Mouse (Mus musculus) left cerebral cortex, postnatal 14 days (tissue): ENCODE measurements around the gene Zfp385c. TPM values are rescaled to one million over a fixed set of nuclear protein-coding genes. Genes with fewer than 3 reads are reported as not detected.
"Not testable (repeated sequence)": the region's sequence is repeated elsewhere in the genome, so short reads cannot be mapped to it uniquely, and the experiment has no call there.

ENCODE experiments used
- DNase-seq, 2 experiments: peaks; one replicate each; pipeline ENCODE4 v3.0.0; 2021 to 2022; ENCODE audit warnings: low spot score in 2 of 2, mixed read lengths in 1 of 2
- intact Hi-C: fragments of 180-260 bp; cut with DNase I; formaldehyde crosslinking; loops from one replicate; pipeline ENCODE4 v1.15.1; 2025
- total RNA-seq, 2 experiments: library from RNA; stranded (reverse); gene quantifications; 2 replicates each; pipeline ENCODE4 v1.2.3; 2021

Zfp385c gene
- total RNA-seq, 2 experiments from 2014 or later, result 0.19 to 0.33 TPM

- DNase-seq, result peak in 1 of 2 experiments; percentile 26
- intact Hi-C loops, result no loop called here
These were observed 46.0 kb downstream of the Zfp385c start for GRCm38 (mm10) chr11:100646265-100646664.

DNA sequence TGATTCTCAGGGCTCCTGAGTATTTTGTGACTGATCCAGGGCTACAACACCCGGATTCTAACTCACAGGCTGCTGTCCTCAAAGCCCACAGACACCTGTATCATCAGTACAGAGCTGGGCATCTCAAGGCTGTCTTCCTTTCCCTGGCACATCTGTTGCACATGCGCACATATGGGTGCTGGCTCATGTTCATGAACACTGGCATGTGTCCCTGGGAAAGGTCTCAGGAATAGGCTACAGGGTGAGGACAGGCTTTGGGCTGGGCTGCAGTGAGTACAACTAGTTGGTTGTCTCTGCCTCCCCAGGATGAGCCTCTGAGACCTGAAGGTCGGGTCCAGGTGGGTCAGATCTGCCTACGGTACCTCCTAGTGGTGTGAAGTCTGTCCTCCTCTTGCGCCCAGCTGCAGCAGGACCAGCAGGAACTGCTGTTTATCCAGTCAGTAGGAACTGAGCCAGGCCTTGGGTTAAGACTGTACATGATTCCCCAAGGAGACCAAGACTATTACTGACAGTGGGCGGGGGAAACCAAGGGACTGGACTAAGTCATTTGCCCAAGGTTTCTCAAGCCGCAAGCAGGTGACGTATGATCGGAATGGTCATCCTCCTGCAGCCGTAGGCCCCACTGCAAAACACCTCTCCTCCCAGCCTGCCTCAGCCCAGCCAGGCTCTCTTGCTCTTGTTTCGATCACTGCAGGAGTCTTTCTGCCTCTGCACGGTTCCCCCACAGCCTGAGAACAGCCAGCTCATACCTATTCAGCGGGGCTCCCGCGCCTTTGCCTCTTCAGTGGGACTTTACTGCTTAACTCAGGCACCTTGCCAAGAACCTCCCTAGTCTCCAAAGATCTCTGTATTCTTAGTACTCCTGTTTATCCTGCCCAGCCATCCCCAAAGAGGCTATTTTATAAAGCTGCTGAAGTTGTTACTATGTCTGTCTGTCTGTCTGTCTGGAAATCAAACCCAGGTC lies 48.4 kb downstream of the Zfp385c start:
- intact Hi-C loops, result no loop called here
- DNase-seq, result peak; percentile 56 to 65

DNA sequence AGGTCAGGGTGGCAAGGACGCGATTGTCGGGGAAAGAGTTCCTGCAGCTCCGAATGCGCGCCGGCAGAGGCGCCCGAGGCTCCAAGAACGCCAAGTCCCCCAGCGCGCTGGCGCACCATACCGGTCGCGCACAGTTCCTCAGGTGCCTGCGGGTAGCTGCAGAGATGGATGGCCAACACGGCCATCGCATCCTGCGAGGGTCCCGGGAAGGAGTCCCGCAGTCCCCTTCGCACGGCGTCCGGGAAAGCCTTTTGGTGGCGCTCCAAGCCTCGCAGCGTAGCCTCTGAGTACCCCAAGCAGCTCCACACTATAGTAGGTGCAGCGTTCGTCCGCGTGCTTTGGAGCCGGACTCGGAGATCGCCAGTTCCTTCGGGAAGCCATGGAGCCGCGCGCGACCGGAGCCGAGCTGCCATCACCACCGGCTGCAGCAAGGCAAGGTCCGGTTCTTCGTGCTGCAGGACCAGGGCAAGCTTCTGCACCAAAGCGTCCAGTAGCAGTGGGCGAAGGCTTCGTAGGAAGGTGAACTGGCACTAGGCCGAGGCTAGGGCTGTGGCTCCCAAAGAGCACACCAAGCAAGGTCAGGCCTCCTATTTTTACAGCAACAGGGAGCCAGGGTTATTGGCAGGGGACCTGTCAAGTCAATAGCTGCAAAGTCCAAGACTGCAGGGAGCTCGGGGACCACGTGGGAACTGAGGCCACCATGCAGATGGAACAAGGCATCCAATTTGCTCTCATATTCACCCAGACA lies 51.9 kb downstream of the Zfp385c start:
- DNase-seq, result peak; percentile 37 to 62
- intact Hi-C loops, result no loop called here

DNA sequence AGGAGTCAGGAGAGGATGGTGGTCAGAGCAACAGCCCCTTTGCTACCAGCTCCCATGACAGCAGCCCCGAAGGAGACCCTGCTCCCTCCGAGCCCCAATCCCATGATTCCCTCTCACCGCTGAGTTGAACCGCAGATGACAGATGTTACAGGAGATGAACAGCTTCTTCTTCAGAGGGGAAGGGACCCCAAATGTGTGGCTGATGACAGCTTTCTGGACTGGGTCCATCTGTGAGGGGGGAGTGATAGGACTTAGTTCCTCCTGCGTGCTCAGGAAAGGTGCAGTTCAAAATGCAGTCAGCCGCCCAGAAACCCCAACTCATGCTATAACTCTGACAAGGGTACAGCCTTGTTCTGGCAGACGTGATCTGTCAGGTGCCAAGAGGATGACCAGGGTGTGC lies 57.7 kb downstream of the Zfp385c start:
- no peak for DNase-seq
- intact Hi-C loops, result no loop called here

DNA sequence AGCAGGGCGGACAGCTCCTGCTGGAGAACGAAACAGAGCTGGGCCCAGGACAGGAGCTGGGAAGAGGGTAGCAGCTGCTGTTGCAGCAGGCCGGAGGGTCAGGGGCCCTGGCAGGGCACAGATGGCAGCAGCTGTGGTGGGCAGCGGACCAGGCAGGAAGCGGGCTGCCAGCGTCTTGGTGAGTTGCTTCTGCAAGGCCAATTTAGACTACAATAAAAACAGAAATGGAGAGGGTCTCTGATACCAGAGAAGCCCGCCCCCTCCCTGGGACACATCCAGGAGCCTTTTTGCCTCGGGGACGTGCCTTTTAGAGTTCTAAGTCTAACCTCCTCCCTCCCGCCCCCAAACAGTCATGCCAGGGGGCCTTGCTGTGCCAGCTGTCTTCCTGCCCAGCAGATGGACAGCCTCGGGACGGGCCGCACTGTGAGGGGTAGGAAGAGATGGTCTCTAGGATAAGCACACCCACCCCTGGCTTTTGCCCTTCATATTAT lies 63.3 kb downstream of the Zfp385c start:
- intact Hi-C loops, result loop anchor here (2.0 kb wide), 1 partner anchor 74 kb away; no protein-coding TSS in a partner anchor
- DNase-seq, result no peak

DNA sequence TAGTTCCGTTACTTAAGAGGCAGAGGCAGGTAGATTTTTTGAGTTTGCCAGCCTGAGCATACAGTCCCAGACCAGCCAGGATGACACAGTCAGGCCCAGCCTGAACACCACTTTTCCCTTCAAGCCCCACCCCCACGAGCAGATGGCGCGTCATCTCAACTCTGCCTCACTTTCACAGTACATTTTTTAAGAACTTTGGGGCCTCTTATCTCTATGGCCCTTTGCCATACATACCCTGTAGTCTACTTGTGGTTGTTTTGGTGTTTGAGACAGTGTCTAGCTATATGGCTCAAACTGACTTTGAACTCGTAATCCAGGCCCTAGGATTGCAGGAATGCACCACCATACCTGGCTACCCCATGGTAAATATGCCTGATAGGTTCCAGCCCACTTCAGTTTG lies 64.2 kb downstream of the Zfp385c start:
- intact Hi-C loops, result loop anchor here (2.0 kb wide), 1 partner anchor 75 kb away; no protein-coding TSS in a partner anchor
- DNase-seq, result no peak

DNA sequence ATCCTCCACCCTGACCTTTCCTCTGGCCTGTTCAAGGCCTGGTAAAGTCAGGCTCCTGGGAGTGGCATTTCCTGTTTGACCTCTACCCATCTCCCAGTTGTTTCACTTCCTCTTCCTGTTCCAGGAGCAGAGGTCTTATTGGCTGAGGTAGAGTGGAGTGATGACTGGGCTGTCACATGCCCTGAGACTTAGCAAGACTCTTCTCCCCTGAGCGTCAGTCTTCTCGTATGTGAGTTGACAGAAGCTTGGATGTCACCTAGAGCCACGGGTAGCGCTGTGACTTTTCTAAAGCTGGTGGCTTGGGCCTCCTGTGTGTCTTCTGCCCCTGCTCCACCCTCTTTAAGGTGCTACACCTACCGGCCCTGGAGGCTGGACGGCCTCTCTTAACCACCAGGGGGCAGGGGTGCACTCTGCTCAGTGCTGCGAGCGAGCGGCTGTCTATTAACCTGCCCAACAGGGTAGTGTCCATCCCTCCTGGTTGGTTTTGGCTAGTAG lies 65.5 kb downstream of the Zfp385c start:
- peak; percentile 71 to 75 for DNase-seq
- intact Hi-C loops, result loop anchor here (2.0 kb wide), 1 partner anchor 68 kb away; no protein-coding TSS in a partner anchor

DNA sequence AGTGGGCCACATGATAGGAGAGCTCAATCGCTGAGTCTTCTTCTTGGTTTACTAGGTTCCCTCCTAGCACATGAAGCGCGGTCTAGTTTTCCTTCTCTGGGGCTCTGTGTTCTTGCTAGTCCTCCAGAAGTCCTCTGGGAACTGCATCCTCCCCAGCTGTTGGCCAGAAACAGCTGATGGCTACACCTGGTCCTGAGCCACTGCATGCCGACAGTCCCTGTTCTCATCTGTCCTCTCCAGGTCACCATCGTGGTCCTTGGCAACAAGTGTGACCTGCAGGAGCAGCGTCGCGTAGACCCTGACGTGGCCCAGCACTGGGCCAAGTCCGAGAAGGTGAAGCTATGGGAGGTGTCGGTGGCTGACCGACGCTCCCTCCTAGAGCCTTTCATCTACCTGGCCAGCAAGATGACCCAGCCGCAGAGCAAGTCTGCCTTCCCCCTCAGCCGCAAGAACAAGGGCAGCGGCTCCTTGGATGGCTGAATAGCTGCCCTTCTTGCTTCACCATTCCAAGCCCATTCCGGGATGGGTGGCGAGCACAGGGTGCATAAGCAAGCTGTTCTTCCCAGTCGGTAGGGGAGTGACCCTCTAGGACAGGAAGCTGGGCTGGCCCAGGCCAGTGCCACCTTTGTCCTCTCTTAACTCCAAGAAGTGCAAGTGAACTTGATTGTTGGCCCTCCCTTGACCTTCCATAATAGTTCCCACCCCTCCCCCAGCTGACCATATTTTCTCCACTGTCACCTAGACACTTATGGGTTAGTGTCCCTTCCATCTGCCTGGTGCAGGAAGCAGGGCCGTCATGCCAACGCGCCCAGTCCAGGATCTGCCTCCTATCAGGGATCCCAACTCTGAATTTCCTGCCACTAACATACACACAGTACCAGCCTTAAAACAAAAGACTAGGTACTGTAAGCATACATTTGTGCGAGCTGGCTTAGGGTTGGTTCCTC lies 66.2 kb downstream of the Zfp385c start:
- DNase-seq, result no peak
- intact Hi-C loops, result loop anchor here (2.0 kb wide), 1 partner anchor 69 kb away; no protein-coding TSS in a partner anchor

- no peak for DNase-seq
- intact Hi-C loops, result no loop called here
These were observed 68.4 kb downstream of the Zfp385c start for GRCm38 (mm10) chr11:100623867-100624266.

GRCm38 (mm10) chr11:100622714-100623113 lies 69.5 kb downstream of the Zfp385c start:
- intact Hi-C loops, result no loop called here
- DNase-seq, result peak; percentile 96 to 97

DNA sequence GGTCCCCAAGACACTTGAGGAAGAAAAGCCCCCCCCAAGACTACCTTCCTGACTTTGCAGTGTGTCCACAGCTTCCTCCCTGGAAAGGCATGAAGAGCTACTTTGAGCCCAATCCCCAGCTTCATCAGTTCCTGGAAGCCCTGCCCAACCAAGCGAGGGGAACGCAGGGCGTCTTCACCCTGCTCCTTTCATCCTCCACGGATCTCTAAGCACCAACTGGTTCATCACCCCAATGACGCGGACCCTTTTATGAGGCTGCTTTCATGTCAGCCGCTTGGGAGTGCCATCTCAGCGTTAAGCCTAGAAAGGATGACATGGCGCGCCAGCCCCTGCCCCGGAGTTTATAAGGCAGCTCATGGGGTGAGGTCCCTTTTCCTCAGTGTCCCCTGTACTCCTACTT lies 72.3 kb downstream of the Zfp385c start, which contains the start of gene Dnajc7:
Gene Dnajc7 (minus strand): TSS at position 187 of the 400 bp plus-strand sequence.
- no peak for DNase-seq
- intact Hi-C loops, result loop anchor here (5.0 kb wide), 1 partner anchor 43 kb away; no protein-coding TSS in a partner anchor

GRCm38 (mm10) chr11:100619485-100619975 lies 72.7 kb downstream of the Zfp385c start:
- peak; percentile 97 for DNase-seq
- intact Hi-C loops, result loop anchor here (5.0 kb wide), 1 partner anchor 42 kb away; no protein-coding TSS in a partner anchor

GRCm38 (mm10) chr11:100618761-100619484 lies 73.3 kb downstream of the Zfp385c start, which contains the start of gene Nkiras2:
Gene Nkiras2, plus strand, starts transcription at chr11:100619244.
- intact Hi-C loops, result loop anchor here (5.0 kb wide), 1 partner anchor 42 kb away; no protein-coding TSS in a partner anchor
- DNase-seq, result peak; percentile 63 to 71

- DNase-seq, result no peak
These were observed 74.8 kb downstream of the Zfp385c start for GRCm38 (mm10) chr11:100617480-100617879.

DNA sequence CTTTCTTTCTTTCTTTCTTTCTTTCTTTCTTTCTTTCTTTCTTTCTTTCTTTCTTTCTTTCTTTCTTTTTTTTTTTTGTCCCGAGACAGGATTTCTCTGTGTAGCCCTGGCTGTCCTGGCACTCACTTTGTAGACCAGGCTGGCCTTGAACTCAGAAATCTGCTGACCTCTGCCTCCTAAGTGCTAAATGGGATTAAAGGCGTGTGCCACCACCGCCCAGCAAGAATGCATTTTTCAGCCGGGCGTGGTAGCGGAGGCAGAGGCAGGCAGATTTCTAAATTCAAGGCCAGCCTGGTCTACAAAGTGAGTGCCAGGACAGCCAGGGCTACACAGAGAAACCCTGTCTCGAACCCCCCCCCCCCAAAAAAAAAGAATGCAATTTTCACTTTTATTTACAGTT lies 75.4 kb downstream of the Zfp385c start:
- DNase-seq, result not testable (repeated sequence)
- intact Hi-C loops, result loop anchor here (5.0 kb wide), 1 partner anchor 40 kb away; no protein-coding TSS in a partner anchor

More at GRCm38 (mm10) chr11:100617480-100617879, 74.8 kb downstream of the Zfp385c start:
- intact Hi-C loops, result loop anchor here (5.0 kb wide), 1 partner anchor 40 kb away; no protein-coding TSS in a partner anchor

DNA sequence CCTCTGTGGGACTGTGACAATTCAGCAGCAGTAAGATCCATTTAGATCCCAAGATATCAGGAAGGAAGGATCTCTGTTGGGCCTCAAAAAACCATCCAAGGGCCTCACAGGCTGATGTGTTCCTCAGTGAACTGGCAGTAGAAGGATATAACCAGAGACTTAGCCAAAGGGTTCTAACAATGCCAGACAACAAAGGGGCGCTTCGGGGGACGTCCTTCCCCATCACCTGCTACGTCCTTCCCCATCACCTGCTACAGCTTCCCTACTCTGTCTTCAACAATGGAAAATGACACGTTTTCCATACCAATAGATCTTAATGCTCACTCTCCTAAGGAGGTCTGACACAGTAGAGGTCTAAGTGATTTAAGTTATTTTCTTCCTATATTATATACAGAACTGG lies 75.9 kb downstream of the Zfp385c start:
- intact Hi-C loops, result loop anchor here (5.0 kb wide), 1 partner anchor 39 kb away; no protein-coding TSS in a partner anchor
- DNase-seq, result no peak

DNA sequence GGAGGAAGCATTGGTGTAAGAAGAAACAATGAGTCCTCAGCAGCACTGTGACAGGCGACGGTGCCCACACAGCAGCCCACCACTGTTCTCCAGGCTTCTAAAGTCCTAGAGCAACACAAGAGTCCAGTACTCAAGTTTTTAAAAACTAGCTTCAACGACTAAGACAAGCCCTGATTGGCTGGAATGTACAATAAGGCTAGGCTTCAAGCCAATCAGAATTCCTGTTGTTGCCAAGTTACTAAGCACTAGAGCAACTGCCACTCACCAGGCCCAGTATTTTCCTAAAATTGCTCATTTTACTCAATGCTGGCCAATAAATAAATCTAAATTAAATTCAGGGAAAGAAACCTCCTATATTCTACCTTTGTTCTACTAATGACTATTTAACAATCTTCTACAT lies 79.0 kb downstream of the Zfp385c start:
- intact Hi-C loops, result no loop called here
- DNase-seq, result peak in 1 of 2 experiments; percentile 70
